Mouse (Mus musculus) layer of hippocampus, postnatal 36 days (tissue): ENCODE data around the gene Gm49405. TPM values are rescaled to one million over a fixed set of nuclear protein-coding genes. Genes with fewer than 3 reads are reported as not detected.
A peak's percentile ranks its signal among the peaks of the same experiment; 100 is the strongest.
"Not testable (repeated sequence)": the region's sequence is repeated elsewhere in the genome, so short reads cannot be mapped to it uniquely, and the experiment has no call there.

Source experiments
- DNase-seq, 2 experiments: peaks; one replicate each; pipeline ENCODE4 v3.0.0; 2022
- total RNA-seq, 2 experiments: library from RNA; stranded (reverse); gene quantifications; 2 replicates each; pipeline ENCODE4 v1.2.3; 2021

The Gm49405 gene
- total RNA-seq, 2 experiments from 2014 or later = 1.4 to 2.1 TPM

GRCm38 (mm10) chr19:4015635-4016034 is 15.2 kb downstream of the Gm49405 start:
- DNase-seq = no peak

DNA sequence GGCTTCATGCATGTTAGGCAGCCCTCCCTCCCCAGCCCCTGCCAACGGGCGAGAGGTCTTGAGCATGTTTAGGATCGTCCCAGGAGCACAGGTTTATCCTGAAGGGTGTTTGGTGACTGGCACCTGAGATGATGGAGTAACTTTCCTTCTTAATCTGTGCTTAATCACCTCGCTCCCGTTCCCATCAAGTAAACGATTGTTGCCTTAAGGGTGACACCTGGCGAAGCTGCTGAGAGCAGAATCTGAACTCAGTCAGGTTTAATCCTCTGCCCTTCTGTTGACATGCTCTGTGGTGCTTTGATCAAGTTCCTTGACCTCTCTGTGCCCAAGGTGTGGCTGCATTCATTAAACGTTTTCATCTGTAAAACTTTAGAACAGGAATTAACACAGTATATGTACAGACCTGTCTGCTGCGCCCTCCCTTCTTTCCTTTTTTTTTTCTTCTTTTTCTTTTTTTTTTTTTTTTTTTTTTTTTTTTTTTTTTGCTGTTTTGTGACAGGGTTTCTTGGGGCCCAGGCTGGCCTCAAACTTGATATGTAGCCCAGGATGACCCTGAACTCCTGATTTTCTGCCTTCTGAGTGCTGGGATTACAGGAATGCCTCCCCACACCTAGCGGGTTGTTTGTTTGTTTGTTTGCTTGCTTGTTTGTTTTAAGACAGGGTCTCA is 17.6 kb downstream of the Gm49405 start:
- no peak for DNase-seq

- DNase-seq = peak; percentile 71 to 77
Observed at GRCm38 (mm10) chr19:4018743-4019583, 18.5 kb downstream of the Gm49405 start.

DNA sequence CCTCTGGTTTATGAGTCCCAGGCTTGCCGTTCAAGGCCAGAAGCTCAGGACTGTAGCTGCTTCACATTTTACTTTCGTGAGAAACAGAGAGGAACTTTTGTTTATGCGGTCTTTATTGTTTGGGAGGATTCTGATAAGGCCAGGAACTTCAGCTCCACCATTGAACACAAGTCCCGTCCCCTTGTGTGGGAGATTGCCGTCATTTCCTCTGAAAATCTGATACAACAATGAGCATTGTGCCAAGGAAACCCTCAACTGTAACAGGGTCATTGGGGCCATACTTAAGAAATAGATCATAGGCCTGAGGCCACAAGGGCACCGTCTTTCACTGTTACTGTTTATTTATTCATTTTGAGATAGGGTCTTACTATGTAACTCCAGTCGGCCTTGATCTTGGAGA is 22.8 kb downstream of the Gm49405 start:
- no peak for DNase-seq

DNA sequence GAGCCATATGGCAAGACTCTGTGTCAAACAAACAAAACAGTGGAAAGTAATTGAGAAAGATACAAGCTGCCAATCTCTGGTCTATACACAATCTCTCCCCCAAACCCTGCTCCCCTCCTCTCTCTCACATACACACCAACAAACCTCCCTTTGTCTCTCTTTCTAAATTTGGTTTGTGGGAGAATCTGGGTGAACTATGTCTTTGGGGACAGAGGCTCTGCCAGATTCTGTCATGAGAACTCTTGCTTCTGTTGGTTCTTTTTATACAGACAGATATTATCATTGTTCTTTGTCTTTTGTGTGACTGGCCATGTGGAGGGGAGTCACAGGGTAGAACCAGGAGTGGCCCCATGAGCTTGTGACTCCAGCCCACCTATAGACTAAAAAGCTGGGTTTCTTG is 27.1 kb downstream of the Gm49405 start:
- no peak for DNase-seq

DNA sequence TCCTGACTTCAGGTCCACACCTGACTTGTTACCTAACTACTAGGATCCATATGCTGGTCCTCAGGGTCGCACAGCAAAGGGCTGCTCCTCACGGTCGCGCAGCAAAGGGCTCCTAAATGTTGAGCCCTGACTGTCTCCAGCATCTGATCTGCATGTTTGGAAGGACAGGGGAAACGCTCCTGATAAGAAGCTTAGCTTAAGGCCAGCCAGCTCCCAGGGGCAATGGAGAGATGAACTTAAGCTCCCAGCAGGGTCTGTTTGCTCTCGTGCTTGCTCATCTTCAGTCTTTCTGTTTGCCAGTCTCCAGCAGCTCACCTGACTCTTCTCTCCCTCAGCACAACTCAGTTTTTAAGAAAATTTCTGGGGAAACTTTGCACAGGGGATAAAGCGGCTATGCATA is 32.2 kb downstream of the Gm49405 start:
- no peak for DNase-seq

DNA sequence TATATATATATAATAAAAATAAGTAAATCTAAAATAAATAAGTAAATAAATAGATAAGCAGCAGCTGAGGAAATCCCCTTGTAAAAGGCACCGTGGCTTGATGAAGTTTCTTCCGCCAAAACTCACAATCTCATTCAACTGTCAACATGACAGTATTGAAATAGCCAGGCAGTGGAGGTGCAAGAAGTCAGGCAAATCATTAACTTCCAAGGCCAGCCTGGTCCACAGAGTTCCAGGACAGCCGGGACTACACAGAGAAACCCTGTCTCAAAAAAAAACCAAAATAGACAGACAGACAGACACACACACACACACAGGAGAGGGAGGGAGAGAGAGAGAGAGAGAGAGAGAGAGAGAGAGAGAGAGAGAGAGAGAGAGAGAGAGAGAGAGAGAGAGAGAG is 32.9 kb downstream of the Gm49405 start:
- no peak for DNase-seq

DNA sequence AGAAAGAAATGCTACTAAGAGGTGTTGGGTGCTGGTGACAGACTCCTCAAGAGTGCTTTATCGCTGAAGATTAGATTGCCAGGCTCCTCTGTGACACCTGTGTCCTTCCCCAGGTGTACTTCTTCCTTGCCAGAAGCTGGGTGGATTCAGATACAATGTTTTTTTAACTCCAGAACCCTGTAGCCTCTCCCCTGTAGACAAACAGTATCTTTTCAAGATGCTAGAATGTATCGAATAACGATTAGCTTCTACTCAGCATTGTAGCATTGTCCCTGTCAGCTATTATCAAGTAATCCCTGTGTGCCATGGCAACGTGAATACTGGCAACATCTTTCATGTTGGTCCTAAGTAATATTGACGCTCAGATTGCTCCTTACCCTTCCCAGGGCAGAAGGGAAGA is 33.3 kb downstream of the Gm49405 start:
- no peak for DNase-seq

DNA sequence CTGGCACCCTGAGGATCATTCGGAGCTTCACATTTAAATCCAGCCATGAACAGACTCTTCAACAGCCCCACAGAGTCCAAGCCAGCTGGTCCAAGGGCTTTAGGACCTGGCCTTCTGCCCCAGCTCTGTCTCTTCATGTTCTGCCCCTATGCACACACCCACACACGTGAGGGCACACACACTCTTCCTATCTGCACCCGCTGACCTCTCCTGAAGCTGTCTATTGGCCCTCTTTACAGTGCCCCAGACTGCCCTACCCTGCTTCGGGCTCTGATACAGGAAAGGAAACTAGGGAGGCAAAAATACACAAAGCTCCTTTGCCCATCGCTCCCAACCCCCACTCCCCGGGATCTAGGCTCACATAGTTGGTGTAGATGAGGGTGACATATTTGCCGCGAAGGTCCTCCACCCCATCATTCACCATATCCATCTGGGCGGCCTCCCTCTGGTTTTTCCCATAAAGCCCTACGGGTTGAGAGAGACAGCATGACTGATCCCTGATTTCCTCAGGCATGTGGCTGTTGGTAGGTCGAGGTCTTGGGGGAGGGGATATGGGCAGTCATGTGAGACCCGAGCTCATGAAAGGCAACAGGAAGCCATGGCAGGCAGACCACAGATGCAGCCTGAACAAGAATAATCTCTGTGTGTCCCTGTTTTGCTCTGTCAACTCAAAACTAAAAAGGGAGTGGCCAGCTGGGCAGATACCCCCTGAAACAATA is 36.1 kb downstream of the Gm49405 start:
- DNase-seq = no peak

DNA sequence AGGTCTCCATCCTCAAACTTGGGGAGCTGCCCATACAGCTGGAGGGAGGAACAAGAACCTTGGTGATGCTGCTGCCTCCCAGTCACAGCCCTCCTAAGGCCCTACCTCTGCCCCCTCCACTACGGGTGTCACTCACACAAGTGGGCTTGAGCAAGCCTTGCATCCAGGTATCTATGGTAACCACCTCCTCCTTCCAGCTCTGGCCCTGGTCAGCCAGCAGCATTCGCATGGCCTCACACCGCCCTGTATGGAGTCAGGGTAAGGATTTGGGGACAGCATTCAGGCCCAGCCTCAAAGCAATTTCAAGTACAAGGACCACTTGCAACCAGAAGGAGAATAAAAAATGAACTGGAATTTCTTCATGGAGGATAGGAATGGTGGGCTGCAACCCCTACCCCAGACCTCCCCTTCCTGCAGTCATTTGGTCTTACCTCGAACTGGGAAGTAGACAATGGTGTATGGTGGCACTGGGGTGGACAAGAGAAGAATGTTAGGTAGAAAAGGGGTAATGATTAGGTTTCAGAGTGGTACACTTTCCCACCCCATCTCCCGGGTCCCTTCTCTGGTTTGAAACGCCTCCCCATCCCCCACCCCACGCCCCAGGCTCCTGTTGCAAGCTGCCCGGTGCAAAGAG is 36.8 kb downstream of the Gm49405 start:
- not testable (repeated sequence) for DNase-seq

GRCm38 (mm10) chr19:4037788-4038232 is 37.4 kb downstream of the Gm49405 start, which contains the start of gene Gstp1:
Gene Gstp1, minus strand, starts transcription at chr19:4037985.
- DNase-seq = peak; percentile 86

- DNase-seq = not testable (repeated sequence)
Observed at GRCm38 (mm10) chr19:4040941-4041340, 40.5 kb downstream of the Gm49405 start.

DNA sequence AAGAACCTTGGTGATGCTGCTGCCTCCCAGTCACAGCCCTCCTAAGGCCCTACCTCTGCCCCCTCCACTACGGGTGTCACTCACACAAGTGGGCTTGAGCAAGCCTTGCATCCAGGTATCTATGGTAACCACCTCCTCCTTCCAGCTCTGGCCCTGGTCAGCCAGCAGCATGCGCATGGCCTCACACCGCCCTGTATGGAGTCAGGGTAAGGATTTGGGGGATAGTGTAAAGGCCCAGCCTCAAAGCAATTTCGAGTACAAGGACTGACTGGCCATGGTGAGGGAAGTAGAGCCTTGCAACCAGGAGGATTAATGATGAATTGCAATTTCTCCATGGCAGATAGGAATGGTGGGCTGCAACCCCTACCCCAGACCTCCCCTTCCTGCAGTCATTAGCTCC is 41.1 kb downstream of the Gm49405 start:
- not testable (repeated sequence) for DNase-seq

DNA sequence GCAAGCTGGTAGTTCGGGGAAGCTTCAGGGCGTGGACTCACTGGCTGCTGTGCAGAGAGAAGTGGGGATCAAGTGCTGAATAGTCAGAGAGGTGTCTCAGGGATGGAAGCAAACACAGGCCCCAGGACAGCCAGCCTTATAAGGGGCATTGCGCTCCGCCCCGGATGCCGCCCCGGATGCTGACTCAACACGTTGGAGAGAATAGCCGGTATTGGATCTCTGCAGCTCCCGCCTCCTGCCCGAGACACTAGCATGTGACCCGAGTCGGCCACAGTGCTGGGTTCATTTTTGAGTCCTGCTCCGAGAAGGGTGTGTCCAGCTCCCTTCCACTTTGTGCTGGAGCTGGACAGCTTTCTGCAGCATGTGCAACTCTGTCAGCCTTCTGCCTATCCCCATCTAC is 41.7 kb downstream of the Gm49405 start:
- DNase-seq = no peak

DNA sequence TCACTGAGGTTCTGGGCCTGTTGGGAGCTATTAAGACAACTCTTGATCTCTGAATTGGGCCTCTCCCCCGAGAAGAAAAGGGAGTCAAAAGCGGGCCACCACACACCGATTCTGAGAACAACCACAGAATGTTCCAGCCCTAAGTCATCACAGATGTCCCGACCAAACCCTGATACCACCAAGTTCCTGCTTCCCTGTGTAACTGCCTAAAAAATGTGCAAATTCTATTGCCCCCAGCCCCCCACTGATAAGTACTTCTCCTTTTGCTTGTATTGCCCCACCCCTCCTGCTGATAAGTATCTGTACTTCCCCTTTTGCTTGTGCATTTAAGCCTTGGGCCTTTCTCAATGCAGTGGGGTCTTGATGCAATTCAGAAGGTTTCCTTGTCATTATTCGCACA is 43.7 kb downstream of the Gm49405 start:
- not testable (repeated sequence) for DNase-seq

GRCm38 (mm10) chr19:4045966-4046865 is 45.8 kb downstream of the Gm49405 start, which contains the start of gene Gstp2:
Gene Gstp2, minus strand, starts transcription at chr19:4046023.
- DNase-seq = peak; percentile 70 to 72

- no peak for DNase-seq
Observed at GRCm38 (mm10) chr19:4046866-4047254, 46.4 kb downstream of the Gm49405 start.

- peak; percentile 47 to 61 for DNase-seq
Observed at GRCm38 (mm10) chr19:4047859-4048258, 47.4 kb downstream of the Gm49405 start.

GRCm38 (mm10) chr19:4049069-4049468 is 48.6 kb downstream of the Gm49405 start:
- DNase-seq = not testable (repeated sequence)

- no peak for DNase-seq
Observed at GRCm38 (mm10) chr19:4051016-4051415, 50.6 kb downstream of the Gm49405 start.
